Mouse (Mus musculus) lung, postnatal 0 days (tissue): ENCODE measurements around the gene Rnf17.

Experiments used
- CTCF ChIP-seq: IDR thresholded peaks from 2 replicates; pipeline ENCODE4 v1.5.1; 2016; ENCODE audit warnings: antibody characterized with exemption, mild to moderate bottlenecking
- EP300 ChIP-seq: IDR thresholded peaks from 2 replicates; pipeline ENCODE4 v1.6.1; 2016; ENCODE audit warnings: antibody characterized with exemption, mild to moderate bottlenecking, control low read depth

DNA sequence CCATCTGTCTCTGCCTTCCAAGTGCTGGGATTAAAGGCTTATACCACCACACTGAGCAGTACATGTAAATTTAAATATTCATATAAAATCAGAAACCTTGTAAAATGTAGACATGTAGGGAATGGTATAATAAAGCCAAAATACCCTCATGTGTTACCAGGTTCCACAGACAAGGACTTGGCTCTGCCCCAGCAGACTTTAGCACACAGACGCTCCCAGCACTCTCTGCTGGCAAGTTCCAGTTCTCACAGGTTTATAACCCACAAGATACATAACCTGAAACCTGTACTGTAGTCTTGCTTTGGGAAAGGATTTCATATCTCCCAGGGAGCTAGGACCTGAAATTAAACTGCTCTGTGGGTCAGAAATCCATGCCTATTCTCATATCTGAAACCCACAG is 142.6 kb downstream of the Rnf17 start:
- no peak for TF ChIP-seq CTCF
- no peak for TF ChIP-seq EP300
